Mouse (Mus musculus) ES-E14 (cell line): ENCODE data around the gene Trim3.

Experiments used
- CHD2 ChIP-seq: IDR thresholded peaks from 2 replicates; pipeline ENCODE4 v1.6.1; 2014; ENCODE audit warnings: mild to moderate bottlenecking, low read depth, low read length, inconsistent platforms
- HCFC1 ChIP-seq: IDR thresholded peaks from 2 replicates; pipeline ENCODE4 v1.6.1; 2012; ENCODE audit warnings: low read length, inconsistent platforms, borderline replicate concordance; ENCODE audit not compliant: insufficient read depth
- MAFK ChIP-seq: IDR thresholded peaks from 2 replicates; pipeline ENCODE4 v1.6.1; 2014; ENCODE audit warnings: mild to moderate bottlenecking, low read depth, low read length, inconsistent platforms; ENCODE audit not compliant: insufficient read depth
- ZC3H11A ChIP-seq: IDR thresholded peaks from 2 replicates; pipeline ENCODE4 v1.6.1; 2012; ENCODE audit warnings: low read depth, mild to moderate bottlenecking, inconsistent platforms, low read length, borderline replicate concordance
- ZNF384 ChIP-seq: IDR thresholded peaks from 2 replicates; pipeline ENCODE4 v1.6.1; 2012; ENCODE audit warnings: low read depth, low read length, inconsistent platforms

DNA sequence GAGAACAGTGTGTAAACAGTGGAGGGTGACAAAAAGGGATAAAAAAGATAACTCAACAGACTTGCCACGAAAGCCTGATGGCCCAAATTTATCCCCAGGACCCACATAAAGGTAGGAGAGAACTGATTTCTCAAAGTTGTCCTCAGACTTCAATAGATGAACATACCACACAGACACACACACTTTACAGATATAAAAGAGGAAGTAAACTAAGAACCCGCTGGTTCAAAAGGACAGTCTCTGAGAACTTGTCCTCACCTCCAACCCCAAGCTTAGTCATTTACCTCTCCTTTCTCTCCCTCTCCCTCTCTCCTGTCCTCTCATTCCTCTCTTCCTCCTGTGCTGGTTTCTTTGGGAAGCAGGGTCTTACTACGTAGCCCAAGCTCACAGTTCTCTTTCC, 71.1 kb downstream of the Trim3 start:
- TF ChIP-seq ZNF384 (no peak), CHD2 (no peak), MAFK (no peak), HCFC1 (no peak), ZC3H11A (no peak)
